Mouse (Mus musculus) hindbrain, postnatal 0 days (tissue): ENCODE results near the gene Ndst2. TPM values are rescaled to one million over a fixed set of nuclear protein-coding genes. Genes with fewer than 3 reads are reported as not detected.
A peak's percentile ranks its signal among the peaks of the same experiment; 100 is the strongest.
"Not testable (repeated sequence)": the region's sequence is repeated elsewhere in the genome, so short reads cannot be mapped to it uniquely, and the experiment has no call there.

Experiments used
- ATAC-seq: fragments of 200-750 bp; cut with Nextera tagmentation; 2 replicates; pipeline ENCODE4 v1.8.0; 2017; ENCODE audit warnings: mild to moderate bottlenecking, moderate TSS enrichment, moderate library complexity
- DNase-seq: peaks from one replicate; pipeline ENCODE4 v3.0.0-alpha.2; 2015; ENCODE audit warnings: low spot score
- H3K27ac ChIP-seq: fragments of 300-500 bp; sonication (generic); 2 replicates; pipeline ENCODE4 v1.5.1; 2014; ENCODE audit warnings: mild to moderate bottlenecking
- H3K27me3 ChIP-seq: fragments of 300-500 bp; sonication (generic); 2 replicates; pipeline ENCODE4 v1.6.1; 2014; ENCODE audit warnings: low read length, mixed read lengths; ENCODE audit not compliant: insufficient read depth
- H3K36me3 ChIP-seq: fragments of 300-500 bp; sonication (generic); 2 replicates; pipeline ENCODE4 v1.6.1; 2014; ENCODE audit warnings: low read length, mixed read lengths; ENCODE audit not compliant: insufficient read depth
- H3K4me1 ChIP-seq: fragments of 300-500 bp; sonication (generic); 2 replicates; pipeline ENCODE4 v1.6.1; 2014; ENCODE audit warnings: antibody characterized with exemption, low read length, mixed read lengths; ENCODE audit not compliant: insufficient read depth
- H3K4me2 ChIP-seq: fragments of 300-500 bp; sonication (generic); 2 replicates; pipeline ENCODE4 v1.6.1; 2014; ENCODE audit warnings: low read depth, mild to moderate bottlenecking, low read length, moderate library complexity, mixed read lengths
- H3K4me3 ChIP-seq: fragments of 300-500 bp; sonication (generic); 2 replicates; pipeline ENCODE4 v1.5.1; 2014; ENCODE audit warnings: low read length
- H3K9ac ChIP-seq: fragments of 300-500 bp; sonication (generic); replicated peaks from 2 replicates; pipeline ENCODE4 v1.6.1; 2014; ENCODE audit warnings: mild to moderate bottlenecking, low read length, moderate library complexity, mixed read lengths
- H3K9me3 ChIP-seq: fragments of 300-500 bp; sonication (generic); 2 replicates; pipeline ENCODE4 v1.6.1; 2016; ENCODE audit warnings: low read length, mixed read lengths
- CTCF ChIP-seq: IDR thresholded peaks from 2 replicates; pipeline ENCODE4 v1.5.1; 2016; ENCODE audit warnings: antibody characterized with exemption, control low read depth, low read depth
- WGBS: fragments of 180-500 bp; shearing (Covaris S2); extraction: QIAGEN DNeasy Blood & Tissue Kit; methylation state at CpG from one replicate; pipeline ENCODE4 v1.1.7; 2014; 5-methylcytosine and 5-hydroxymethylcytosine counted together
- polyA plus RNA-seq: library from polyadenylated mRNA; unstranded; fragments of >200 nt; fragmentation: Nextera tagmentation; extraction: Ambion mirVana; gene quantifications from 2 replicates; pipeline ENCODE4 v1.2.1, GENCODE M21; 2015
- total RNA-seq: library from RNA; depleted of rRNA; stranded (reverse); fragments of >200 nt; gene quantifications from 2 replicates; pipeline ENCODE4 v1.2.3, GENCODE M21; 2014

Ndst2 gene
- total and polyA plus RNA-seq, 2 experiments from 2014 or later, result 12.4 to 23.2 TPM

GRCm38 (mm10) chr14:20721371-20721770, 13.0 kb downstream of the Ndst2 start:
- ATAC-seq, result peak; percentile 27

GRCm38 (mm10) chr14:20719767-20720166, 14.6 kb downstream of the Ndst2 start:
- no peaks in the 10 kb centered on the region for H3K27me3 ChIP-seq
- no peaks in the 10 kb centered on the region for H3K9me3 ChIP-seq
- no peak overlapping the region for H3K4me3 ChIP-seq
- 93% methylated on average over 12 of the region's 12 CpGs for WGBS
- H3K36me3 ChIP-seq, result peaks cover 87% of the 10 kb centered on the region
- H3K9ac ChIP-seq, result no peak overlapping the region
- H3K4me1 ChIP-seq, result no peaks in the 10 kb centered on the region
- ATAC-seq, result no peak
- no peak overlapping the region for H3K27ac ChIP-seq
- TF ChIP-seq CTCF, result no peak
- no peak overlapping the region for H3K4me2 ChIP-seq
- no peak for DNase-seq

More at GRCm38 (mm10) chr14:20721371-20721770, 13.0 kb downstream of the Ndst2 start:
- H3K4me3 ChIP-seq, result no peak overlapping the region
- no peak for DNase-seq
- WGBS, result 93% methylated on average over 4 of the region's 4 CpGs
- no peak overlapping the region for H3K4me2 ChIP-seq
- H3K4me1 ChIP-seq, result no peaks in the 10 kb centered on the region
- H3K9ac ChIP-seq, result no peak overlapping the region
- H3K27ac ChIP-seq, result no peak overlapping the region
- no peaks in the 10 kb centered on the region for H3K9me3 ChIP-seq
- H3K36me3 ChIP-seq, result peaks cover 85% of the 10 kb centered on the region
- TF ChIP-seq CTCF, result no peak
- no peaks in the 10 kb centered on the region for H3K27me3 ChIP-seq

- Histone ChIP-seq H3K27me3 (no peaks in the 10 kb centered on the region), H3K36me3 (peaks cover 91% of the 10 kb centered on the region), H3K4me1 (no peaks in the 10 kb centered on the region), H3K4me2 (no peak overlapping the region), H3K27ac (no peak overlapping the region), H3K4me3 (no peak overlapping the region), H3K9ac (no peak overlapping the region), H3K9me3 (no peaks in the 10 kb centered on the region)
- TF ChIP-seq CTCF, result no peak
- 88% methylated on average over 10 of the region's 10 CpGs for WGBS
- no peak for DNase-seq
- ATAC-seq, result no peak
Measured at GRCm38 (mm10) chr14:20718443-20718842, 15.9 kb downstream of the Ndst2 start.

- H3K4me3 ChIP-seq, result no peak overlapping the region
- H3K9me3 ChIP-seq, result no peaks in the 10 kb centered on the region
- H3K27me3 ChIP-seq, result no peaks in the 10 kb centered on the region
- H3K36me3 ChIP-seq, result peaks cover 80% of the 10 kb centered on the region
- no peak for DNase-seq
- no peak for TF ChIP-seq CTCF
- H3K27ac ChIP-seq, result no peak overlapping the region
- WGBS, result 65% methylated on average over 11 of the region's 11 CpGs
- H3K4me1 ChIP-seq, result peaks cover 9% of the 10 kb centered on the region
- ATAC-seq, result no peak
- no peak overlapping the region for H3K4me2 ChIP-seq
- H3K9ac ChIP-seq, result no peak overlapping the region
Measured at GRCm38 (mm10) chr14:20713832-20714231, 20.5 kb downstream of the Ndst2 start.

GRCm38 (mm10) chr14:20708239-20708638, 26.1 kb downstream of the Ndst2 start:
- TF ChIP-seq CTCF, result no peak
- peaks cover 30% of the 10 kb centered on the region for H3K36me3 ChIP-seq
- DNase-seq (no peak), ATAC-seq (no peak)
- peak overlapping the region; percentile 74 for H3K4me3 ChIP-seq
- H3K4me2 ChIP-seq, result peak overlapping the region; percentile 78
- peak overlapping the region; percentile 88 for H3K9ac ChIP-seq
- H3K27me3 ChIP-seq, result no peaks in the 10 kb centered on the region
- H3K4me1 ChIP-seq, result peaks cover 12% of the 10 kb centered on the region
- H3K9me3 ChIP-seq, result no peaks in the 10 kb centered on the region
- H3K27ac ChIP-seq, result peak overlapping the region; percentile 87; the same call in 1 of the 2 replicates
- 5% methylated on average over 10 of the region's 10 CpGs for WGBS

GRCm38 (mm10) chr14:20707201-20708190, 26.9 kb downstream of the Ndst2 start, which contains the start of gene Zswim8:
TSS of gene Zswim8 (plus strand) at chr14:20707552.
- Histone ChIP-seq H3K4me2 (peak within 1 kb of the TSS; percentile 78), H3K36me3 (peaks cover 23% of the 10 kb centered on the region), H3K4me1 (peaks cover 12% of the 10 kb centered on the region), H3K27ac (peak within 1 kb of the TSS; percentile 87), H3K9me3 (no peaks in the 10 kb centered on the region), H3K4me3 (peak within 1 kb of the TSS; percentile 74), H3K9ac (peak within 1 kb of the TSS; percentile 88), H3K27me3 (no peaks in the 10 kb centered on the region)
- ATAC-seq (peak; percentile 96), DNase-seq (peak; percentile 96)
- 0 out of 2 replicates have a peak, but pooled peaks have one; percentile 10 for TF ChIP-seq CTCF
- WGBS, result under 1% methylated on average over 69 of the region's 80 CpGs

GRCm38 (mm10) chr14:20703461-20703860, 30.9 kb downstream of the Ndst2 start:
- Histone ChIP-seq H3K9ac (peak overlapping the region; percentile 84), H3K4me2 (peak overlapping the region; percentile 65), H3K4me3 (peak overlapping the region; percentile 67), H3K27ac (peak overlapping the region; percentile 88)
- not testable (repeated sequence) for H3K27me3 ChIP-seq, H3K36me3 ChIP-seq, ATAC-seq, H3K9me3 ChIP-seq, DNase-seq, H3K4me1 ChIP-seq
- WGBS, result 12% methylated on average over 8 of the region's 8 CpGs
